Mouse (Mus musculus): ENCODE measurements around the gene Rbfox2. TPM values are rescaled to one million over a fixed set of nuclear protein-coding genes. Genes with fewer than 3 reads are reported as not detected.

Gene Rbfox2
- polyA plus RNA-seq (2011; ENCODE audit: insufficient read depth, insufficient read length, low replicate concordance, missing spikeins) = 2.6 and 6.1 TPM in 2 replicates

- Histone ChIP-seq H3K4me1 (ENCODE audit: control insufficient read depth, insufficient read depth, low read length) (no peaks in the 10 kb centered on the region; the same call in 1 of the 2 replicates), H3K4me3 (replicated peaks; ENCODE audit: control insufficient read depth, low read depth, low read length) (peak within 1 kb of the TSS; percentile 49), H3K27ac (ENCODE audit: control insufficient read depth, insufficient read depth, low read depth, low read length, poor library complexity) (peak within 1 kb of the TSS; percentile 26; the same call in 1 of the 2 replicates)
- WGBS = under 1% methylated on average over 88 of the region's 90 CpGs
- no peak for TF ChIP-seq POLR2A (IDR thresholded peaks at IDR 0.05; ENCODE audit: borderline replicate concordance, control insufficient read depth, low read depth, low read length)
- TF ChIP-seq CTCF (IDR thresholded peaks at IDR 0.05; ENCODE audit: control insufficient read depth, insufficient read depth, low read length) = no peak
These were observed at the start of gene Rbfox2 for GRCm38 (mm10) chr15:77306547-77307261. Rbfox2 (minus strand) TSS chr15:77307004.

GRCm38 (mm10) chr15:77356248-77356810 is 49.5 kb upstream of the Rbfox2 start:
- WGBS = 39% methylated on average over 11 of the region's 11 CpGs
- no peak overlapping the region for H3K4me3 ChIP-seq (replicated peaks; ENCODE audit: control insufficient read depth, low read depth, low read length)
- no peak overlapping the region for H3K27ac ChIP-seq (ENCODE audit: control insufficient read depth, insufficient read depth, low read depth, low read length, poor library complexity)
- H3K4me1 ChIP-seq (ENCODE audit: control insufficient read depth, insufficient read depth, low read length) = no peaks in the 10 kb centered on the region
- TF ChIP-seq POLR2A (IDR thresholded peaks at IDR 0.05; ENCODE audit: borderline replicate concordance, control insufficient read depth, low read depth, low read length) (no peak), CTCF (IDR thresholded peaks at IDR 0.05; ENCODE audit: control insufficient read depth, insufficient read depth, low read length) (no peak)

GRCm38 (mm10) chr15:77354848-77355551 is 48.2 kb upstream of the Rbfox2 start:
- H3K4me1 ChIP-seq (ENCODE audit: control insufficient read depth, insufficient read depth, low read length) = no peaks in the 10 kb centered on the region
- no peak for TF ChIP-seq POLR2A (IDR thresholded peaks at IDR 0.05; ENCODE audit: borderline replicate concordance, control insufficient read depth, low read depth, low read length)
- 80% methylated on average over 6 of the region's 6 CpGs for WGBS
- H3K27ac ChIP-seq (ENCODE audit: control insufficient read depth, insufficient read depth, low read depth, low read length, poor library complexity) = no peak overlapping the region
- H3K4me3 ChIP-seq (replicated peaks; ENCODE audit: control insufficient read depth, low read depth, low read length) = no peak overlapping the region

GRCm38 (mm10) chr15:77354496-77354847 is 47.7 kb upstream of the Rbfox2 start:
- WGBS = 65% methylated on average over 4 of the region's 4 CpGs
- H3K27ac ChIP-seq (ENCODE audit: control insufficient read depth, insufficient read depth, low read depth, low read length, poor library complexity) = no peak overlapping the region
- TF ChIP-seq POLR2A (IDR thresholded peaks at IDR 0.05; ENCODE audit: borderline replicate concordance, control insufficient read depth, low read depth, low read length) (no peak), CTCF (IDR thresholded peaks at IDR 0.05; ENCODE audit: control insufficient read depth, insufficient read depth, low read length) (no peak)
- no peaks in the 10 kb centered on the region for H3K4me1 ChIP-seq (ENCODE audit: control insufficient read depth, insufficient read depth, low read length)
- no peak overlapping the region for H3K4me3 ChIP-seq (replicated peaks; ENCODE audit: control insufficient read depth, low read depth, low read length)

GRCm38 (mm10) chr15:77353764-77354163 is 47.0 kb upstream of the Rbfox2 start:
- no peak for TF ChIP-seq POLR2A (IDR thresholded peaks at IDR 0.05; ENCODE audit: borderline replicate concordance, control insufficient read depth, low read depth, low read length)
- no peak for TF ChIP-seq CTCF (IDR thresholded peaks at IDR 0.05; ENCODE audit: control insufficient read depth, insufficient read depth, low read length)
- WGBS = 22% methylated on average over 4 of the region's 4 CpGs
- H3K4me1 ChIP-seq (ENCODE audit: control insufficient read depth, insufficient read depth, low read length) = no peaks in the 10 kb centered on the region
- no peak overlapping the region for H3K27ac ChIP-seq (ENCODE audit: control insufficient read depth, insufficient read depth, low read depth, low read length, poor library complexity)
- no peak overlapping the region for H3K4me3 ChIP-seq (replicated peaks; ENCODE audit: control insufficient read depth, low read depth, low read length)

GRCm38 (mm10) chr15:77352863-77353262 is 46.1 kb upstream of the Rbfox2 start:
- Histone ChIP-seq H3K27ac (ENCODE audit: control insufficient read depth, insufficient read depth, low read depth, low read length, poor library complexity) (no peak overlapping the region), H3K4me1 (ENCODE audit: control insufficient read depth, insufficient read depth, low read length) (no peaks in the 10 kb centered on the region), H3K4me3 (replicated peaks; ENCODE audit: control insufficient read depth, low read depth, low read length) (no peak overlapping the region)
- 76% methylated on average over 7 of the region's 7 CpGs for WGBS
- TF ChIP-seq POLR2A (IDR thresholded peaks at IDR 0.05; ENCODE audit: borderline replicate concordance, control insufficient read depth, low read depth, low read length) (no peak), CTCF (IDR thresholded peaks at IDR 0.05; ENCODE audit: control insufficient read depth, insufficient read depth, low read length) (no peak)

GRCm38 (mm10) chr15:77350117-77350516 is 43.3 kb upstream of the Rbfox2 start:
- TF ChIP-seq CTCF (IDR thresholded peaks at IDR 0.05; ENCODE audit: control insufficient read depth, insufficient read depth, low read length) (no peak), POLR2A (IDR thresholded peaks at IDR 0.05; ENCODE audit: borderline replicate concordance, control insufficient read depth, low read depth, low read length) (no peak)
- 85% methylated on average over 7 of the region's 7 CpGs for WGBS
- no peak overlapping the region for H3K4me3 ChIP-seq (replicated peaks; ENCODE audit: control insufficient read depth, low read depth, low read length)
- no peaks in the 10 kb centered on the region for H3K4me1 ChIP-seq (ENCODE audit: control insufficient read depth, insufficient read depth, low read length)
- H3K27ac ChIP-seq (ENCODE audit: control insufficient read depth, insufficient read depth, low read depth, low read length, poor library complexity) = no peak overlapping the region

- 75% methylated on average over 7 of the region's 7 CpGs for WGBS
- TF ChIP-seq POLR2A (IDR thresholded peaks at IDR 0.05; ENCODE audit: borderline replicate concordance, control insufficient read depth, low read depth, low read length) (no peak), CTCF (IDR thresholded peaks at IDR 0.05; ENCODE audit: control insufficient read depth, insufficient read depth, low read length) (no peak)
- Histone ChIP-seq H3K4me1 (ENCODE audit: control insufficient read depth, insufficient read depth, low read length) (no peaks in the 10 kb centered on the region), H3K4me3 (replicated peaks; ENCODE audit: control insufficient read depth, low read depth, low read length) (no peak overlapping the region), H3K27ac (ENCODE audit: control insufficient read depth, insufficient read depth, low read depth, low read length, poor library complexity) (no peak overlapping the region)
These were observed 41.3 kb upstream of the Rbfox2 start for GRCm38 (mm10) chr15:77348146-77348545.

Data from bone marrow, adult 2 months (tissue).